Mouse (Mus musculus): ENCODE data around the gene Efnb3.
A peak's percentile ranks its signal among the peaks of the same experiment; 100 is the strongest.

Gene Efnb3

GRCm38 (mm10) chr11:69559851-69560765 is at the start of gene Efnb3:
Gene Efnb3, minus strand, starts transcription at chr11:69560205.
- no peak for DNase-seq (ENCODE audit: low read depth)

DNA sequence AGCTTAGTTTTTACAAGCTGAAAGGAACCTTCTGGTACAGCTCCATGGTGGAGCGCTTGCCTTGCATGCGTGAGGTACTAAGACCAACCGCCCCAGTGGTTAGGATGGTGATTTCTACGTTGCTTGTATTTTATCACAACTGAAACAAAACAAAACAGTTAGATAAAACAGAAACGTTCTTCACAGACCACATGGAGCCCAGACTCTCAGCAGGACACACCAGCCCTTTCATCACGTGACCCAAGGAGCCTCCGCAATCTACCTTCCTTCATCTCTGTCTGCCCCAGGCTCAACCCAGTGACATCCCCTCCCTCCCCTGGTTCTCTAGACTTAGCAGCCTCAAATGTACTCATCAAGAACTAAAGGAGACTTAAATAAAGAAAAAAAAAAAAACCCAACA is 49.4 kb upstream of the Efnb3 start:
- DNase-seq (ENCODE audit: low read depth), result no peak

DNA sequence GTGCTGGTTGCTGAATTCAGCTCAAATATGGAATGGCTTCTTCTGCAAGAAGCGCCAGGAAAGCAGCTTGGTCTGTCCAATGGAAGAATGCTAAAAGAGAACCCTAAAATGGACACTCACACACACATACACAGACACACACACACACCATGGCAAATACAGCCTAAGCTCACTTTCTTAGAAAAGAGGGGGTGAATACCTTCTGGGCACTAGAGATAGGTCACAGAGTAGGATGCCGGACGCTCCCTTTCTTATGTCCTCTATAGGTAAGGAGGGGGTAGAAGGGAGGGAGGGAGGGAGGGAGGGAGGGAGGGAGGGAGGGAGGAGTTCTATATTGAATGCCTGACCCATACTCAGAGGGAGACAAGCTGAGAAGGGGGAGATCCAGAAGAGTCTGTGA is 48.5 kb upstream of the Efnb3 start:
- no peak for DNase-seq (ENCODE audit: low read depth)

DNA sequence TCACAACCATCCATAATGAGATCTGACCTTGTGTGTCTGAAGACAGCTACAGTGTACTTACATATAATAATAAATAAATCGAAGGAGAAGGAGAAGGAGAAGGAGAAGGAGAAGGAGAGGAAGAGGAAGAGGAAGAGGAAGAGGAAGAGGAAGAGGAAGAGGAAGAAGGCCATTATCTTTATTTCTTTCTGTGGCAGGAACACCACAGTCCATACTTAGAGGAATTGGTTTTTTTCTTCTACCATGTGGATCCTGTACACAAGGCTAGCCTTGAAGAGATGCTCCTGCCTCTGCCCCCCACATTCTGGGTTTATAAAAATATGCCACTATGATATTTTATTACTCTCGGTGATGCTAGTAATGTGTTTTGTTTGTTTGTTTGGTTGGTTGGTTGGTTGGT is 46.8 kb upstream of the Efnb3 start:
- DNase-seq (ENCODE audit: low read depth), result no peak

GRCm38 (mm10) chr11:69606491-69606795 is 46.4 kb upstream of the Efnb3 start:
- no peak for DNase-seq (ENCODE audit: low read depth)

GRCm38 (mm10) chr11:69605726-69606490 is 45.9 kb upstream of the Efnb3 start, which contains the start of gene Atp1b2:
Gene Atp1b2, minus strand, starts transcription at chr11:69605942.
- peak; percentile 93 for DNase-seq (ENCODE audit: low read depth)

DNA sequence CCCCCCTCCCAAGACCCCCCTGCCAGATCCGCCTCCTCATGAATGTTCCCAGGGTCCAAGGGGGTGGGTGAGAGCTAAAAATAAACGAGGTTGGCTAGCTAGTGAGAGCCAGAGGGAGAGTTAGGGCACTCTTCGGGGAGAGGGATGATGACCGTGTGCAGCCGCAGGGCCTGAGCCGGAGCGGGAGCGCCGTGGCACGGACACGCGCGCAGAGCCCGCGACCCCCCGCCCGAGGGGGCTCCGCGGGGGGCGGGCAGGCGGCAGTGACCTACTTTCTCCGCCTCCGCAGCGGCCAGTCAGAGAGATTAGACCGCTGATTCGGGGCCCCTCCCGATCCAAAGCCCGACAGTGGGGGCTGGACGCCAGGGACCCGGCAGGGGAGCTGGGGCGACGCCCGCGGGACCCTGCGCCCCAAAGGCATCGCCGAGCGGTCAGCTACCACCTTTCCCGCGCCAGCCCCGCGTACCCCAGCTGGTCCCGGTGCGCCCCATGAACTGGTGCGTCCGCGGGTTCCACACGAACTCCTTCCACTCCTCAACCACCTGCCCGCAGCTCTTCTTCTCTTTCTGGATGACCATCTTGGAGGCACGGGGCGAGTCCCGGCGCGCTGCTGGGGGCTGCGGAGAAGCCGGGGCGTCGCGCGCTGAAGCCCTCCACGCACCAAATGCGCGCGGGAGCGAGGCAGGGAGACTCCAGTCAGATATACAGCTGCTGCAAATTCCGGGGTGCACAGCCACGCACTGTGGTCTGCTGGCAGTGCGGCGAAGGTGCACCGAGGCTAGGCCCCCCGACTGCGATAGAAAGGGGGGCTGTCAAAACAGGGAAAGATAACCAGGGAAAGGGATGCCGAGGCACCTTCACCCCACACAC is 45.0 kb upstream of the Efnb3 start:
- DNase-seq (ENCODE audit: low read depth), result no peak

DNA sequence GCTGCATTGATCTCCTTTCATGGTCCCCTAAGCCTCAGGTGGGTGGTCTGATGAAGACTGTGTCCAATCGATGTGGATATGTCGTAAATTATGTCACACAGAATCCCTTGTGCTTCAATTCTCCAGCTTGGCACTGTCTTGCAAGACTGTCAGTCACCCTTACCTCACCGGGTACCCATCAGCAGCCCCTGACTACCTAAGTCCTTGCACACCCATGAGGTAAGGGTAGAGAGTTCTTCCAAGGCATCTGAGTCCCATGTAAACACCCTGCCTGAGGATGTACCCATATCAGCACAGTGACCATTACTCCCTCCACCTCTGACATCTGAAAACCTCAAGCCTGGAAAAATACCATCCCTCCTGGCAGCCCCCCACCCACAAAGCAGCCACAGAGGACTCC is 44.3 kb upstream of the Efnb3 start:
- DNase-seq (ENCODE audit: low read depth), result no peak

DNA sequence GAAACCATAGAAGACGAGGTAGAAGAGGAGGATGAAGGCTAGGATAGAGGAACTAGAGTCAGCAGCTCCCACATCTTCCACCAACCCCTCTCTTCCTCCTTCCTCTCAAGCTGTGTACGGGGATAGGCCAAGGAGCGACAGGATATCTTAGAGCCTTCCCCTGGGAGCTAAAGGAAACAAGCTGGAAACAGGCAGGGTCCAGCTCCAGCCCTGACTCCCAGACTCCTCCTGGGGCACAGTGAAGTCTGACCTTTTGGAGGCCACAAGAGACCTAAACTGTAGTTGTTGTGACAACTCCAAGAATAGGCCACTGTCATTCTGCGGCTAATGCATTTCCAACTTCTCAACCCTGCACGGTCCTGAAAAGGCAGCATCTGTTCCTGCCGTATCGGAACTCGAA is 43.5 kb upstream of the Efnb3 start:
- DNase-seq (ENCODE audit: low read depth), result no peak

GRCm38 (mm10) chr11:69601768-69602167 is 41.8 kb upstream of the Efnb3 start:
- no peak for DNase-seq (ENCODE audit: low read depth)

DNA sequence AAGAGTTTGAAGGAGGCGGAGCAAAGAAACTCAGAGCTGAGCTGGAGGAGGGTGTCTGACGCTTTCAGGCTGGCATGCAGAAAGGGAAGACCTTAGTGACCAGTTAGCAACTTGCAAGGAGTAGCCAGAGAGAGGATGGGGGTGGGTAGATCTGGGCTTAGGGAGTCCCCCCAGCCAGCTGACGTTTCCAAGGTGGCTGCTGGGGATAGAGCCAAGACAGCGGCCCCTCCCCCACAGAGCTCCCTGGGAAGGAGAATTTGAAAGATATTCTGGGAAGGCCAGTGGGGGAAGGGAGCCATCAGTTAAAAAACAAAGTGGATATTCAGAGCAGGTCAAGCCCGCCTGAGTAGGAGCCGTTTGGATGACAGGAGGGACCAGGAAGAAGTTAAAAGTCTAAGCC is 40.1 kb upstream of the Efnb3 start:
- no peak for DNase-seq (ENCODE audit: low read depth)

GRCm38 (mm10) chr11:69599436-69599835 is 39.4 kb upstream of the Efnb3 start:
- DNase-seq (ENCODE audit: low read depth), result no peak

DNA sequence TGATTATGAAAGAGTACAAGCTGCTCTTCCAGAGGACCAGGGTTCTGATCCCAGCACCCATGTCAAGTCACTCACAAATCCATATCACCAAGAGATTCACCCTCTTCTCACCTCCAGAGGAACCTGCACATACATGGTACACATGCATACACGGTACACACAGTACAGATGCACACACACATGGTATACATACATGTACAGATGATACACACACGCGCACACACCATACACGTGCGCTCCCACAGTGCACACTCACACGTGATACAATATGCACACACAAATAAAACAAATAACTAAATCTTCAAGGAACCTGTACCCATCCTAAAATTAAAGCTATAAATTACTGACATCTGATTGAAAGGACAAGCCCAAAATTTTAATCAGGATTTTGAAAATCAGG is 34.8 kb upstream of the Efnb3 start:
- no peak for DNase-seq (ENCODE audit: low read depth)

- DNase-seq (ENCODE audit: low read depth), result no peak
Measured at GRCm38 (mm10) chr11:69592799-69593198, 32.8 kb upstream of the Efnb3 start.

GRCm38 (mm10) chr11:69591899-69592637 is 32.1 kb upstream of the Efnb3 start:
- no peak for DNase-seq (ENCODE audit: low read depth)

DNA sequence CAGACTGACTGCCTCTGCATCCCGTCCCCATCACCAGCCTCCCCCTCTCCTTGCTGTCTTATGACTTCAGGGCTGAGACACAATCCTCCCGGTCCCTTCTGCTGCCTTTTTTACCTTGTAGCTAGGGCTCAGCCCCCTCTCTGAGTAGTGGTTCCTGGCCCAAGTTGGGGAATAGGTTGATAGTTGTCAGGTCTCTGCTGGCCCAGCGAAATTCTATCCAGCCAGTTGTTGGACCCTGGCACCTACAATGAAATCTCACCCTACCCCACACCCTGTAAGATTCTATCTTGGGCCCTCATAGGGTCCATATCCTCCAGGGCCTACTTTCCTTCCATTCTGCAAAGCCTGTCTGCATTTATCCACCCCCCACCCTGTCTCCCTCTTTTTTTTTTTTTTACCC is 31.4 kb upstream of the Efnb3 start:
- DNase-seq (ENCODE audit: low read depth), result no peak

GRCm38 (mm10) chr11:69590622-69591021 is 30.6 kb upstream of the Efnb3 start:
- no peak for DNase-seq (ENCODE audit: low read depth)

DNA sequence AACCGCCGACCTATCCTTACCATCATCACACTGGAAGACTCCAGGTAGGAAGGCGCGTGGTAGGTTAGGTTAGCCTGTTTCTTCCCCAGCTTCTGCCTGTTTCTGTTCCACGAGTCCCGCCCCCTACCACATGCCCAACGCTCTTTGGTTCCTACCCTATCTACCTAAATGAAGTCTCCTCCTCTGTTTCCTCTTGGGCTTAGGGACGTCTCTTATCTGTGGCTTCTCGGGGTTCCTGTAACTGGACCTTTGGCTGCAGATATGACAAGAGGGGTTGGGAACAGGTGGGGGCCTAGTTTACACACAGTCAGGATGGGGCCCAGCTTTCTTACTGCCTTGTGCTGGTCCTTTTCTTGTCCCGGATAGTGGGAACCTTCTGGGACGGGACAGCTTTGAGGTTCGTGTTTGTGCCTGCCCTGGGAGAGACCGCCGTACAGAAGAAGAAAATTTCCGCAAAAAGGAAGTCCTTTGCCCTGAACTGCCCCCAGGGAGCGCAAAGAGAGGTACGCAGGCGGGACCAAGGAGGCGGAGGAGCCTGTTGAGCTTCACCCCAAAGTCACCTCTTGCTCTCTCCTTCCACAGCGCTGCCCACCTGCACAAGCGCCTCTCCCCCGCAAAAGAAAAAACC is 29.3 kb upstream of the Efnb3 start:
- DNase-seq (ENCODE audit: low read depth), result no peak

- DNase-seq (ENCODE audit: low read depth), result no peak
Measured at GRCm38 (mm10) chr11:69585718-69586325, 25.8 kb upstream of the Efnb3 start.

- no peak for DNase-seq (ENCODE audit: low read depth)
Measured at GRCm38 (mm10) chr11:69584937-69585336, 24.9 kb upstream of the Efnb3 start.

DNA sequence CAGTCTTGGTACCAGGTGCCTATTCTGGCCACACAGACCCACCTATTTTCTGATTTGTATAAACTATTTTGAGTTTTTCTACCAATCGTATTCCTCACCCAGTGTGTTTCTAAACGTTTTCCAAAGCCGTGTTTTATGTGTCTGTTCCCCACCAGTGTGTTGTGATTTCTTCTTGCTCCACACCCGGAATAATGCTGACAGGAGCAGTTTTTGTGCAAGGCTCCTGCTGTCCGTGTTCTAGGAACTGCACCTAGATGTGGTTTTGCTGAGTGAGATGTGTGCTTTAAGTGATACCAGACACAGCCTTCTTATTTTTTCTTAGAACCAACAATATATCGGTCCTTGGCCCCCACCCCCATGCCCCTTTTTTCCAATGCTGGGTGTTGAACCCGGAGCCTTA is 24.0 kb upstream of the Efnb3 start:
- no peak for DNase-seq (ENCODE audit: low read depth)

Measured in c-Kit-positive CD71-positive TER-119-negative erythroid progenitor cells, embryonic 14.5 days (primary cell).